Mouse (Mus musculus) kidney, embryonic 15.5 days (tissue): ENCODE measurements around the gene Gipc2. TPM values are rescaled to one million over a fixed set of nuclear protein-coding genes. Genes with fewer than 3 reads are reported as not detected.

Experiments
- ATAC-seq: fragments of 200-750 bp; cut with Nextera tagmentation; replicated peaks from 2 replicates; pipeline ENCODE4 v1.8.0; 2017; ENCODE audit warnings: moderate TSS enrichment; ENCODE audit not compliant: low FRiP score
- H3K27ac ChIP-seq: fragments of 300-500 bp; sonication (generic); 2 replicates; pipeline ENCODE4 v1.5.1; 2015; ENCODE audit warnings: mild to moderate bottlenecking, inconsistent platforms
- H3K27me3 ChIP-seq: fragments of 300-500 bp; sonication (generic); 2 replicates; pipeline ENCODE4 v1.6.1; 2015; ENCODE audit warnings: inconsistent platforms
- H3K36me3 ChIP-seq: fragments of 300-500 bp; sonication (generic); 2 replicates; pipeline ENCODE4 v1.6.1; 2015; ENCODE audit warnings: inconsistent platforms
- H3K4me1 ChIP-seq: fragments of 300-500 bp; sonication (generic); 2 replicates; pipeline ENCODE4 v1.6.1; 2015; ENCODE audit warnings: inconsistent platforms
- H3K4me2 ChIP-seq: fragments of 300-500 bp; sonication (generic); 2 replicates; pipeline ENCODE4 v1.6.1; 2015; ENCODE audit warnings: moderate library complexity, mild to moderate bottlenecking, inconsistent platforms
- H3K4me3 ChIP-seq: fragments of 300-500 bp; sonication (generic); replicated peaks from 2 replicates; pipeline ENCODE4 v1.5.1; 2015; ENCODE audit warnings: mild to moderate bottlenecking, inconsistent platforms
- H3K9ac ChIP-seq: fragments of 300-500 bp; sonication (generic); 2 replicates; pipeline ENCODE4 v1.6.1; 2015; ENCODE audit warnings: mild to moderate bottlenecking, inconsistent platforms
- H3K9me3 ChIP-seq: fragments of 300-500 bp; sonication (generic); replicated peaks from 2 replicates; pipeline ENCODE4 v1.6.1; 2016; ENCODE audit warnings: inconsistent platforms
- WGBS: fragments of 180-500 bp; shearing (Covaris S2); methylation state at CpG from one replicate; pipeline ENCODE4 v1.1.7; 2015; ENCODE audit warnings: mixed read lengths; 5-methylcytosine and 5-hydroxymethylcytosine counted together
- polyA plus RNA-seq: library from polyadenylated mRNA; unstranded; fragments of >200 nt; fragmentation: Nextera tagmentation; extraction: Ambion mirVana; gene quantifications from 2 replicates; pipeline ENCODE4 v1.2.1, GENCODE M21; 2015

Gene Gipc2
- polyA plus RNA-seq, result 25.4 and 30.4 TPM in 2 replicates

DNA sequence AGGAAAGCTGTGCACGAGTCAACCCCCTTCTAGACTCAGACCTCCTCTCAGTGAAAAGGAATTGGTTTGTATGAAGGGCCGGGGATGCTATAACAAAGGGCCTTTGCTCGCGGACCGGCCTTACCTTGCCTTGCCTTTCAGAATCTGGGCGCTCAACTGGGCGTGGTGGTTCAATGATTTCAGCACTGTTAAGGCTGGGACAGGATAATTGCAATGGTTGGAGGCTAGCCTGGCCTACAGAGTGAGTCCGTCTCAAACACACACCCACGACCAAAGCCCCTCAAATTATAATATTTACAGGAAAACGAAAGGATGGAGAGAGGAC, at the start of gene Gipc2:
TSS of gene Gipc2 (minus strand) at position 132 of the 325 bp plus-strand sequence.
- Histone ChIP-seq H3K9me3 (no peaks in the 10 kb centered on the region; the same call in 1 of the 2 replicates), H3K36me3 (no peaks in the 10 kb centered on the region), H3K27ac (peak within 1 kb of the TSS; percentile 59), H3K27me3 (peaks cover 23% of the 10 kb centered on the region), H3K9ac (peak within 1 kb of the TSS; percentile 53), H3K4me1 (peaks cover 22% of the 10 kb centered on the region), H3K4me2 (peak within 1 kb of the TSS; percentile 91), H3K4me3 (peak within 1 kb of the TSS; percentile 52)
- ATAC-seq, result no peak
- 13% methylated on average over 10 of the region's 10 CpGs for WGBS

- Histone ChIP-seq H3K27ac (no peak overlapping the region), H3K9ac (peak overlapping the region; percentile 100; the same call in 1 of the 2 replicates), H3K27me3 (no peaks in the 10 kb centered on the region), H3K4me1 (peaks cover 24% of the 10 kb centered on the region), H3K4me3 (peak overlapping the region; percentile 97), H3K36me3 (peaks cover 37% of the 10 kb centered on the region), H3K4me2 (peak overlapping the region; percentile 81), H3K9me3 (no peaks in the 10 kb centered on the region)
- ATAC-seq, result no peak
- WGBS, result 41% methylated on average over 3 of the region's 3 CpGs
Measured at GRCm38 (mm10) chr3:152213416-152213815, 47.4 kb upstream of the Gipc2 start.

DNA sequence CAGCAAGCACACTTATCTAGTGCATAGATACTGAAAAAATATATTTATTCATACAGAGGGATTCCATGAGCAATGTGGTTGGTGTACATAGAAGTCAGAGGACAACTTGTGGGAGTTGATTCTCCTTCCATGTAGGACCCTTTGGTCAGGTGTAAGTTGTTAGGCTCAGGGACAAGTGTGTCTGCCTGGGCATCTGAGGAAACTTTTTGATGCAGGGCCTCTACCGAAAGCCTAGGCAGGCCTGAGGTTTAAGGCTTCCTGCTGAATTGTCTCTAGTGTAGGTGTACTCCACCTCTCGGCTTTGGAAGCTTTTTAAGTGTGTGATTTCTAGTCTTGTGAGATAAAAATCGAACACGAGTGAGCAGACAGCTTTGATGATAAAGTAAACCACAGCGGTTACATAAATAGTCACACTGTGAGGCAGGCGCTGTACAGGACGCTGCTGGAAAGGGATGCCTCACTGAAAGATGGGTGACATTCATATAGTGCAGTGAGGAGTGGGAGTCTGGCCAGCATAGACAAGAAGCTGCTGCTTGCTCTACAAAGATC, 45.8 kb upstream of the Gipc2 start:
- peak overlapping the region; percentile 100 for H3K9ac ChIP-seq
- no peaks in the 10 kb centered on the region for H3K27me3 ChIP-seq
- peak overlapping the region; percentile 97 for H3K4me3 ChIP-seq
- peak overlapping the region; percentile 99; the same call in 1 of the 2 replicates for H3K27ac ChIP-seq
- peaks cover 21% of the 10 kb centered on the region for H3K36me3 ChIP-seq
- ATAC-seq, result no peak
- no peaks in the 10 kb centered on the region for H3K9me3 ChIP-seq
- WGBS, result 17% methylated on average over 7 of the region's 7 CpGs
- H3K4me2 ChIP-seq, result peak overlapping the region; percentile 81
- H3K4me1 ChIP-seq, result peaks cover 24% of the 10 kb centered on the region

DNA sequence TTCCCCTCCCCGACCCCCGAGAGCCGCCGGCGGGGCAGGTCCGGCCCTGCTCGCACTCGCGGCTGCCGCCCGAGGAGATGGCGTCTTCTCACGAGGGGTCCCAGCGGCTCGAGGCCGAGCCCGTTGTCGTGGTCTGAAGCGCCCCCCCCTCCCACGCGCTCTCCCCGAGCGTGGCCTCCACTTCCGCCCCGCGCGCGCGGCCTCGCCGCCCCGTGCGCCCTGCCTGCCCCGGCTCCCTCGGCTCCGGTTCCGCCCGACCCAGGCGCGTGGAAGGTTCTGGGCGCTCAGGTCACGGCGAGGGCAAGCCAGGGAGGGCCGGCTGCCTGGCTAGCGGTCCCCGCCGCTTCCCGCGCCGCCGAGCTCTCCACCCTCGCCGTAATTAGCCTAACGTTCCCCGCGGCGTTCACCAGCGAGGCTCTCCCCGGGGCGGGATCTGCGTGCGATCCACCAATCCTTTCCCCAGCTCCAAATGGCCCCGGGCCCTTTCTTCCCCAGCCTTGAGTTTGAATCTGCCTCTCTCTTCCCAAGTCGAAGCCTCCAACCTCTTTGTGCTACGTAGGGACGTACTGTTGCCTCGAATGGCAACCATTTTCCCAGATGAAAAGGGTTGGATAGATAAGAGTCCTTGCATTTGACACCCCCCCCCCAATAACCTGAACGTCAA, 44.8 kb upstream of the Gipc2 start:
- H3K27me3 ChIP-seq, result no peaks in the 10 kb centered on the region
- 0% methylated on average over 48 of the region's 68 CpGs for WGBS
- H3K4me2 ChIP-seq, result peak overlapping the region; percentile 81
- peak; percentile 69 for ATAC-seq
- H3K36me3 ChIP-seq, result peaks cover 11% of the 10 kb centered on the region
- peaks cover 24% of the 10 kb centered on the region for H3K4me1 ChIP-seq
- H3K9me3 ChIP-seq, result no peaks in the 10 kb centered on the region
- peak overlapping the region; percentile 99 for H3K27ac ChIP-seq
- H3K4me3 ChIP-seq, result peak overlapping the region; percentile 97
- H3K9ac ChIP-seq, result peak overlapping the region; percentile 100

- Histone ChIP-seq H3K4me2 (peak within 1 kb of the TSS; percentile 81), H3K27me3 (no peaks in the 10 kb centered on the region), H3K9ac (peak within 1 kb of the TSS; percentile 100), H3K4me3 (peak within 1 kb of the TSS; percentile 97), H3K4me1 (peaks cover 24% of the 10 kb centered on the region), H3K27ac (peak within 1 kb of the TSS; percentile 99), H3K9me3 (no peaks in the 10 kb centered on the region), H3K36me3 (peaks cover 6% of the 10 kb centered on the region)
- peak; percentile 97 for ATAC-seq
- under 1% methylated on average over 85 of the region's 85 CpGs for WGBS
Measured at GRCm38 (mm10) chr3:152209967-152210634, 44.1 kb upstream of the Gipc2 start, which contains the start of the genes Dnajb4 and Fubp1. Gene Dnajb4, minus strand, starts transcription at chr3:152210302. Gene Fubp1, plus strand, starts transcription at chr3:152210422.

DNA sequence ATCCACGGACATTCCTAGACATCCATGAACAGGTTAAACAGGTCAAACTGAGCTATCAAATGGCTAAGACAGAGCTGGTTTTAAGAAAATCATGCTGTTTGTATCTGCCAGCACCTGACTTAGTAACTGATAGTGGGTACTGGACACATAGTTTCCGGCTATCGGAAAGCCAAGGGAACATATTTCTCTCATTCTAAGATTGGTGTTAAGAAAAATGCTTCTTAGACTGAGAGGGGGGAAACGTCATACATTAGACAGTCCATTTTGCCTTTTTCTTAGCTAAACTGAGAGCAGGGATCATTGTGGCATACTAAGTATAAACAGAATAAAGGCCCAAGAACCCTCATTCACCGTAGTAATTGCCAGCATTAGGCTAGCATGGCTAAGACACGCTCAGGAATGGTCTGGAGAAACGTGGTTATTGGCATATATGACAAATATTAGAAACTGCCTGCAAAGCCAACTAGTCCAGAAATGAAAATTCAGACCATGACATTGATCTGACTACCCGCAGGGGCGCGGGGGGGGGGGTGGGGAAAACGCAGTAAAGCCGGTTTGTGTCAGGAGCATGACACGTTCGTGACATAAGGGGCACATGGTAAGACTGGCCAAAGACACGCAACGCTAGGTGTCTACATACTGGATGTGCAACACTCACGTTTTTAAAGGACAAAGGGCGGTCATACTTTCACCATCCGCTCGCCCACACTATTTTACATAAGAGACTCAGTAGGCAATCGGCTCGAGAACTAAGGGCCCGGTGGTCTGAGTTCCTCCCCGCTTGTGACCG, 43.3 kb upstream of the Gipc2 start:
- H3K4me3 ChIP-seq, result peak overlapping the region; percentile 97
- no peaks in the 10 kb centered on the region for H3K27me3 ChIP-seq
- peak overlapping the region; percentile 99 for H3K27ac ChIP-seq
- peak overlapping the region; percentile 98 for H3K9ac ChIP-seq
- ATAC-seq, result no peak; the same call in 1 of the 2 replicates
- H3K9me3 ChIP-seq, result no peaks in the 10 kb centered on the region
- H3K36me3 ChIP-seq, result no peaks in the 10 kb centered on the region; the same call in 1 of the 2 replicates
- peak overlapping the region; percentile 68 for H3K4me2 ChIP-seq
- WGBS, result 3% methylated on average over 25 of the region's 25 CpGs
- peaks cover 24% of the 10 kb centered on the region for H3K4me1 ChIP-seq

DNA sequence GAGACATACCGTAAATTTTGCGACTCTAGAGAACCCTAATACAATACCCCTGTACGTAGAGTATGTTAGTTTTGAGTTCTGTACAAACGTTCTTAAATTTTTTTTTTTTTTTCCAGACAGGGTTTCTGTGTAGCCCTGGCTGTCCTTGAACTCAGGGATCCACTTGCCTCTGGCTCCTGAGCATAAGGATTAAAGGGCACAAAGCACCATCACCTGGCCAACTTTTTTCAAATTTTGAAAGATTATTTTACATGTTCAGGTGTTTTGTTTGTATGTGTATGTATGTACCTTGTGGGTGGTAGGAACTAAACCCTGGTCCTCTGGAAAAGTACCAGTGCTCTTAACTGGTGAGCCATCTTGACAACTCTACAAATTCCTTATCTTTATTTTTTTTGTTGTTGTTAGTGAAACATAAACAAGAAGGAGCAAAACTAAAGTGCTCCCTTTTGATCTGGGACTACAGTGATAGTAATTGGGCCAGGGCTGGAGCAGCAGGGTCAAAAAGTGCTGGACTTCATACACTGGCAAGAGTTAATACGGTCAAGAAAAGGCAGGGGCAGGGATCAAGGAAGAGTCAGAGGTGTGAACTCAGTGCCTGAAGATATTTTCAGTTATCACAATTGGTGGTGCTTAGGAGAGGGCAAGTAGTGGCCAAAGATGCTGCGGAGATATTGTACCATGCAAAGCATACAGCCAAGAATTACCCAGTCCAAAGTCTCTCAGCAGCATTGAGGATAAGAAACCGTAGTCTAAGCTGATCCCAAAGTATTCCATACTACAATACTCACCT, 42.3 kb upstream of the Gipc2 start:
- Histone ChIP-seq H3K4me2 (peak overlapping the region; percentile 10; the same call in 1 of the 2 replicates), H3K36me3 (no peaks in the 10 kb centered on the region; the same call in 1 of the 2 replicates), H3K27me3 (no peaks in the 10 kb centered on the region), H3K4me1 (peaks cover 22% of the 10 kb centered on the region), H3K9ac (no peak overlapping the region), H3K4me3 (no peak overlapping the region), H3K27ac (no peak overlapping the region), H3K9me3 (no peaks in the 10 kb centered on the region)
- ATAC-seq, result no peak
- WGBS, result 83% methylated on average over 7 of the region's 7 CpGs

DNA sequence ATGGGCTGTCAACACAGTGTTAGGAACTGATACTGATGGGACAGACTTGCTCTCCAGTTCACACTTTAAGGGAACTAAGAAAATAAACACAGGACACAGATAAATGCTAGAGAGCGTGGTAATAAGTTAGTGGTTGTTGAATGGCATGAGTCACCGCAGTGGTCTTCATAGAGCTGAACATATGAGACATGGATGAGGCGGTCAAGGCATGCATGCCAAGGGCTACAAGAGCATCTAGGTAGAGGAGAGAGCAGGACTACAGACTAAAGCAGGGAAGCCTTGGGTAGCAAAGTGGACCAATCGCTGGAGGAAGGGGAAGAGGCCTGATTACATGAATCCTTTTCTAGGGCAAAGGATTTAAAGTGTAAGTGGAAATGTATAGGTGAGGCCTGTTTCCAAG, 41.1 kb upstream of the Gipc2 start:
- H3K27me3 ChIP-seq, result no peaks in the 10 kb centered on the region
- H3K4me1 ChIP-seq, result peaks cover 12% of the 10 kb centered on the region
- no peak overlapping the region for H3K4me2 ChIP-seq
- WGBS, result 98% methylated on average over 4 of the region's 4 CpGs
- H3K36me3 ChIP-seq, result no peaks in the 10 kb centered on the region
- no peak overlapping the region for H3K9ac ChIP-seq
- H3K27ac ChIP-seq, result no peak overlapping the region
- no peaks in the 10 kb centered on the region for H3K9me3 ChIP-seq
- ATAC-seq, result no peak
- H3K4me3 ChIP-seq, result no peak overlapping the region

DNA sequence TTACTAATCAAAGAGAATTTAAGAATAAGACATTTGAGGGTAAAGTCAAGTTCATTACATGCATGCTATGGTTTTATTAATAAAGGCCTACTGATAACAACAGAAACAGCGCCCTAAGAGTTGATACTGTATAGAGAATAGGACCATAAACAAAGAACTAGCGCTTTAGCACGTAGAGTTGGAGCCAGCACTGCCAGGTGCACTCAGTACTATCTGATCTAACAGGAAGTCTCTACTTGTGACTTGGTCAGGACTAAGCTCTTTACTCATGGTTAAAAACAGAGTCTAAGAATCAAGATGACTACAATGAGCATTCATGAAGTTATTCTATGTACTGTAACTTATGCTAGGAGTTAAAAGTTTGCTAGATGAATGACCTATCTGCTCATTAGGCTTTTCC, 38.5 kb upstream of the Gipc2 start:
- Histone ChIP-seq H3K9me3 (no peaks in the 10 kb centered on the region), H3K4me3 (no peak overlapping the region), H3K36me3 (no peaks in the 10 kb centered on the region), H3K4me1 (peaks cover 7% of the 10 kb centered on the region), H3K9ac (no peak overlapping the region), H3K27ac (no peak overlapping the region), H3K4me2 (no peak overlapping the region), H3K27me3 (no peaks in the 10 kb centered on the region)
- 82% methylated on average over 3 of the region's 3 CpGs for WGBS
- no peak for ATAC-seq

- H3K36me3 ChIP-seq, result no peaks in the 10 kb centered on the region
- ATAC-seq, result no peak
- no peak overlapping the region for H3K4me3 ChIP-seq
- H3K9me3 ChIP-seq, result no peaks in the 10 kb centered on the region
- H3K27me3 ChIP-seq, result no peaks in the 10 kb centered on the region
- peaks cover 4% of the 10 kb centered on the region for H3K4me1 ChIP-seq
- 70% methylated on average over 3 of the region's 3 CpGs for WGBS
- H3K9ac ChIP-seq, result no peak overlapping the region
- no peak overlapping the region for H3K27ac ChIP-seq
- H3K4me2 ChIP-seq, result no peak overlapping the region
Measured at GRCm38 (mm10) chr3:152203996-152204395, 38.0 kb upstream of the Gipc2 start.

DNA sequence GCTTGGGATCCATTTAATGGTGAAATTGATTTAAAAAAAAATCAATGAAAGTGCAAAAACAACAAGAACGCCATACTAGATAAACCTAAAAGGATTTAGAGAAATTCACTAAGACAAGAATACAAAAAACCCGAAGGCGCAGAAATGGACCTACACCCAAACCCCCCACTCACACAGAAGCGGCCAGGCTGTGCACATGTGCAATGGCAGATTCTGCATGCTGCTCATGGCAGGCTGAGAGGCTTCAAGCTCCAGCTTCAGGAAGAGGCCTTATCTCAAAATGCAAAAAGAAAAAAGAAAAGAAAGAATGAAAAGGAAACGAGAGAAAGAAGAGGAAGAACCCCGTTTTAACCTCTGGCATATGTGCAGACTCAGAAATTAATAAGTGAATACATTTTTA, 37.4 kb upstream of the Gipc2 start:
- Histone ChIP-seq H3K9ac (no peak overlapping the region), H3K4me3 (no peak overlapping the region), H3K27me3 (no peaks in the 10 kb centered on the region), H3K9me3 (no peaks in the 10 kb centered on the region), H3K36me3 (no peaks in the 10 kb centered on the region), H3K27ac (no peak overlapping the region), H3K4me1 (peaks cover under 1% of the 10 kb centered on the region), H3K4me2 (no peak overlapping the region)
- ATAC-seq, result no peak
- WGBS, result 89% methylated on average over 6 of the region's 6 CpGs
